Mouse (Mus musculus) liver, adult 2 months (tissue): Measurements from ENCODE around the gene Insl6.

ENCODE experiments used
- CTCF ChIP-seq: fragments of 200-500 bp; IDR thresholded peaks from 2 replicates; pipeline ENCODE4 v1.5.1; 2011; ENCODE audit warnings: low read depth, low read length, control low read depth
- POLR2A ChIP-seq: fragments of 200-500 bp; IDR thresholded peaks from 2 replicates; pipeline ENCODE4 v1.6.1; 2011; ENCODE audit warnings: low read length, control low read depth; ENCODE audit not compliant: insufficient read depth; ENCODE audit errors: extremely low read depth

GRCm38 (mm10) chr19:29334068-29334745 is 9.1 kb upstream of the Insl6 start, which contains the start of gene Rln1:
- TF ChIP-seq POLR2A = no peak
- no peak for TF ChIP-seq CTCF
